8 mouse cellular contexts compared by ENCODE assay signal in genomic region chr2:74701949-74702819, GRCm38 (mm10). TPM values are rescaled to one million over a fixed set of nuclear protein-coding genes. Genes with fewer than 3 reads are reported as not detected.
DNase-seq lines count a peak whose midpoint lies in the region; ATAC-seq and TF ChIP-seq lines count a peak whose summit lies in the region.

No protein-coding gene starts in this region.

- no peaks in the 10 kb centered on the region for H3K9me3 ChIP-seq in embryonic facial prominence, embryonic 14.5 days (ENCODE audit: control insufficient read depth, low read length)

- H3K27me3 ChIP-seq in embryonic facial prominence, embryonic 14.5 days (replicated peaks; ENCODE audit: control insufficient read depth, insufficient read depth, low read length), result peaks cover 96% of the 10 kb centered on the region

- no peak overlapping the region for H3K4me2 ChIP-seq in embryonic facial prominence, embryonic 14.5 days (ENCODE audit: low read depth, low read length)

- H3K27ac ChIP-seq in embryonic facial prominence, embryonic 14.5 days (replicated peaks; ENCODE audit: low read depth, low read length), result no peak overlapping the region

- H3K36me3 ChIP-seq in embryonic facial prominence, embryonic 14.5 days (ENCODE audit: control insufficient read depth, insufficient read depth, low read length), result no peaks in the 10 kb centered on the region

- TF ChIP-seq POLR2A in lung, adult 2 months (IDR thresholded peaks at IDR 0.05; ENCODE audit: borderline replicate concordance, extremely low read depth, low read depth, low read length), result no peak

- TF ChIP-seq CTCF in lung, adult 2 months (IDR thresholded peaks at IDR 0.05; ENCODE audit: insufficient read depth, low read length), result peak; percentile 95

- no peak overlapping the region for H3K9ac ChIP-seq in embryonic facial prominence, embryonic 14.5 days (ENCODE audit: low read depth, low read length)

- H3K4me1 ChIP-seq in embryonic facial prominence, embryonic 14.5 days (ENCODE audit: control insufficient read depth, insufficient read depth, low read length), result peaks cover 18% of the 10 kb centered on the region
- H3K4me1 ChIP-seq in lung, adult 2 months (ENCODE audit: control insufficient read depth, insufficient read depth, low read length), result peaks cover 4% of the 10 kb centered on the region; the same call in 1 of the 2 replicates

- ATAC-seq in cerebellum, adult (ENCODE audit: insufficient number of reproducible peaks, low FRiP score, low TSS enrichment), result no peak
- ATAC-seq in embryonic facial prominence, embryonic 14.5 days (ENCODE audit: low read depth), result no peak

- WGBS in embryonic facial prominence, embryonic 14.5 days, result 11% methylated on average over 17 of the region's 17 CpGs
- 17% methylated on average over 17 of the region's 17 CpGs for WGBS in lung, adult 2 months

- DNase-seq in cerebellum, adult 11 months, result peak; percentile 40
- peak; percentile 85 for DNase-seq in urinary bladder, postnatal 14 days (ENCODE audit: low spot score)
- DNase-seq in urinary bladder, adult 2 months (ENCODE audit: low spot score), result no peak
- peak; percentile 73 for DNase-seq in embryonic facial prominence, embryonic 14.5 days (ENCODE audit: low spot score)
- DNase-seq in kidney, postnatal 36 days, result peak; percentile 83 to 93
- peak; percentile 72 for DNase-seq in lung, adult 2 months
- DNase-seq in right cerebral cortex, postnatal 25 days, result peak; percentile 67

- H3K4me3 ChIP-seq in embryonic facial prominence, embryonic 14.5 days (ENCODE audit: low read depth, low read length), result no peak overlapping the region
- H3K4me3 ChIP-seq in lung, adult 2 months (replicated peaks; ENCODE audit: extremely low read depth, low read depth, low read length), result no peak overlapping the region

RNA-seq across cellular contexts. Expression of gene Hoxd8, which starts 2.2 kb away (rescaled TPM):
- polyA plus RNA-seq in urinary bladder, adult 2 months (2012; rRNA removed), result 19.5 and 23.1 TPM in 2 replicates
- 8.7 and 10.3 TPM in 2 replicates for polyA plus RNA-seq in embryonic facial prominence, embryonic 14.5 days (2014; fragmentation: Nextera tagmentation; extraction: Ambion mirVana)
- polyA plus RNA-seq in lung, adult 2 months (2012; rRNA removed), result 0.49 and 0.67 TPM in 2 replicates

RNA-seq across cellular contexts. Expression of gene Hoxd9, which starts 4.7 kb away (rescaled TPM):
- 9.1 and 12.2 TPM in 2 replicates for polyA plus RNA-seq in urinary bladder, adult 2 months (2012; rRNA removed)
- polyA plus RNA-seq in embryonic facial prominence, embryonic 14.5 days (2014; fragmentation: Nextera tagmentation; extraction: Ambion mirVana), result 2.0 and 2.3 TPM in 2 replicates
- polyA plus RNA-seq in lung, adult 2 months (2012; rRNA removed), result 0.43 and 0.75 TPM in 2 replicates

RNA-seq across cellular contexts. Expression of gene Hoxd3, which starts 9.5 kb away (rescaled TPM):
- 2.6 and 2.7 TPM in 2 replicates for polyA plus RNA-seq in urinary bladder, adult 2 months (2012; rRNA removed)
- 3.8 and 4.7 TPM in 2 replicates for polyA plus RNA-seq in embryonic facial prominence, embryonic 14.5 days (2014; fragmentation: Nextera tagmentation; extraction: Ambion mirVana)
- 0.09 TPM in 2 replicates for polyA plus RNA-seq in lung, adult 2 months (2012; rRNA removed)

RNA-seq across cellular contexts. Expression of gene Hoxd4, which starts 9.5 kb away (rescaled TPM):
- polyA plus RNA-seq in urinary bladder, adult 2 months (2012; rRNA removed), result 39.2 and 61.2 TPM in 2 replicates
- 0.63 and 0.82 TPM in 2 replicates for polyA plus RNA-seq in embryonic facial prominence, embryonic 14.5 days (2014; fragmentation: Nextera tagmentation; extraction: Ambion mirVana)
- polyA plus RNA-seq in lung, adult 2 months (2012; rRNA removed), result 0.63 and 1.4 TPM in 2 replicates

RNA-seq across cellular contexts. Expression of gene Hoxd10, which starts 10.5 kb away (rescaled TPM):
- 13.5 and 14.9 TPM in 2 replicates for polyA plus RNA-seq in urinary bladder, adult 2 months (2012; rRNA removed)
- 0.37 and 0.45 TPM in 2 replicates for polyA plus RNA-seq in embryonic facial prominence, embryonic 14.5 days (2014; fragmentation: Nextera tagmentation; extraction: Ambion mirVana)
- polyA plus RNA-seq in lung, adult 2 months (2012; rRNA removed), result not detected in 2 replicates
